Mouse (Mus musculus) cerebral cortex, adult 2 months (tissue): ENCODE results near the gene Gm17535.

Experiments
- WGBS: fragments of 180-500 bp; shearing (Covaris S2); methylation state at CpG from one replicate; pipeline ENCODE4 v1.1.7; 2018; 5-methylcytosine and 5-hydroxymethylcytosine counted together

The Gm17535 gene

DNA sequence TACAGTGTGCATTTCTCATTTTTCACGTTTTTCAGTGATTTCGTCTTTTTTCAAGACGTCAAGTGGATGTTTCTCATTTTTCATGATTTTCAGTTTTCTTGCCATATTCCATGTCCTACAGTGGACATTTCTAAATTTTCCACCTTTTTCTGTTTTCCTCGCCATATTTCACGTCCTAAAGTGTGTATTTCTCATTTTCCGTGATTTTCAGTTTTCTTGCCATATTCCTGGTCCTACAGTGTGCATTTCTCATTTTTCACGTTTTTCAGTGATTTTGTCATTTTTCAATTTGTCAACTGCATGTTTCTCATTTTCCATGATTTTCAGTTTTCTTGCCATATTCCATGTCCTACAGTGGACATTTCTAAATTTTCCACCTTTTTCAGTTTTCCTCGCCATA, at the start of gene Gm17535:
Gene Gm17535, plus strand, starts transcription at position 301 of the 400 bp plus-strand sequence.
- 40% methylated on average over 1 of the region's 8 CpGs for WGBS

DNA sequence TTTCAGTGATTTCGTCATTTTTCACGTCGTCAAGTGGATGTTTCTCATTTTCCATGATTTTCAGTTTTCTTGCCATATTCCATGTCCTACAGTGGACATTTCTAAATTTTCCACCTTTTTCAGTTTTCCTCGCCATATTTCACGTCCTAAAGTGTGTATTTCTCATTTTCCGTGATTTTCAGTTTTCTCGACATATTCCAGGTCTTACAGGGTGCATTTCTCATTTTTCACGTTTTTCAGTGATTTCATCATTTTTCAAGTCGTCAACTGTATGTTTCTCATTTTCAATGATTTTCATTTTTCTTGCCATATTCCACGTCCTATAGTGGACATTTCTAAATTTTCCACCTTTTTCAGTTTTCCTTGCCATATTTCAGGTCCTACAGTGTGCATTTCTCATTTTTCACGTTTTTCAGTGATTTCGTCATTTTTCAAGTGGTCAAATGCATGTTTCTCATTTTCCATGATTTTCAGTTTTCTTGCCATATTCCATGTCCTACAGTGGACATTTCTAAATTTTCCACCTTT, 33.9 kb upstream of the Gm17535 start, which contains the start of gene Gm10722:
Gene Gm10722, plus strand, starts transcription at position 478 of the 528 bp plus-strand sequence.
- 75% methylated on average over 12 of the region's 12 CpGs for WGBS

DNA sequence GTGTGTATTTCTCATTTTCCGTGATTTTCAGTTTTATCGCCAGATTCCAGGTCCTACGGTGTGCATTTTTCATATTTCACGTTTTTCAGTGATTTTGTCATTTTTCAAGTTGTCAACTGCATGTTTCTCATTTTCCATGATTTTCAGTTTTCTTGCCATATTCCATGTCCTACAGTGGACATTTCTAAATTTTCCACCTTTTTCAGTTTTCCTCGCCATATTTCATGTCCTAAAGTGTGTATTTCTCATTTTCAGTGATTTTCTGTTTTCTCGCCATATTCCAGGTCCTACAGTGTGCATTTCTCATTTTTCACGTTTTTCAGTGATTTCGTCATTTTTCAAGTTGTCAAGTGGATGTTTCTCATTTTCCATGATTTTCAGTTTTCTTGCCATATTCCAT, 33.4 kb upstream of the Gm17535 start:
- WGBS, result 67% methylated on average over 8 of the region's 8 CpGs

DNA sequence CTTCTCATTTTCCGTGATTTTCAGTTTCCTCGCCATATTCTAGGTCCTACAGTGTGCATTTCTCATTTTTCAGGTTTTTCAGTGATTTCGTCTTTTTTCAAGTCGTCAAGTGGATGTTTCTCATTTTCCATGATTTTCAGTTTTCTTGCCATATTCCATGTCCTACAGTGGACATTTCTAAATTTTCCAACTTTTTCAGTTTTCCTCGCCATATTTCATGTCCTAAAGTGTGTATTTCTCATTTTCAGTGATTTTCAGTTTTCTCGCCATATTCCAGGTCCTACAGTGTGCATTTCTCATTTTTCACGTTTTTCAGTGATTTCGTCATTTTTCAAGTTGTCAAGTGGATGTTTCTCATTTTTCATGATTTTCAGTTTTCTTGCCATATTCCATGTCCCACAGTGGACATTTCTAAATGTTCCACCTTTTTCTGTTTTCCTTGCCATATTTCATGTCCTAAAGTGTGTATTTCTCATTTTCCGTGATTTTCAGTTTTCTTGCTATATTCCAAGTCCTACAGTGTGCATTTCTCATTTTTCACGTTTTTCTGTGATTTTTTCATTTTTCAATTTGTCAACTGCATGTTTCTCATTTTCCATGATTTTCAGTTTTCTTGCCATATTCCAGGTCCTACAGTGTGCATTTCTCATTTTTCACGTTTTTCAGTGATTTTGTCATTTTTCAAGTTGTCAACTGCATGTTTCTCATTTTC, 32.3 kb upstream of the Gm17535 start:
- 71% methylated on average over 9 of the region's 11 CpGs for WGBS

DNA sequence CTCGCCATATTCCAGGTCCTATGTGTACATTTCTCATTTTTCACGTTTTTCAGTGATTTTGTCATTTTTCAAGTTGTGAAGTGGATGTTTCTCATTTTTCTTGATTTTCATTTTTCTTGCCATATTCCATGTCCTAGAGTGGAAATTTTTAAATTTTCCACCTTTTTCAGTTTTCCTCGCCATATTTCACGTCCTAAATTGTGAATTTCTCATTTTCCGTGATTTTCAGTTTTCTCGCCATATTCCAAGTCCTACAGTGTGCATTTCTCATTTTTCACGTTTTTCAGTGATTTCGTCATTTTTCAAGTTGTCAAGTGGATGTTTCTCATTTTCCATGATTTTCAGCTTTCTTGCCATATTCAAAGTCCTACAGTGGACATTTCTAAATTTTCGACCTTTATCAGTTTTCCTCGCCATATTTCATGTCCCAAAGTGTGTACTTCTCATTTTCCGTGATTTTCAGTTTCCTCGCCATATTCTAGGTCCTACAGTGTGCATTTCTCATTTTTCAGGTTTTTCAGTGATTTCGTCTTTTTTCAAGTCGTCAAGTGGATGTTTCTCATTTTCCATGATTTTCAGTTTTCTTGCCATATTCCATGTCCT, 31.5 kb upstream of the Gm17535 start, which contains the start of gene Gm11168:
Gene Gm11168, plus strand, starts transcription at position 553 of the 603 bp plus-strand sequence.
- WGBS, result 78% methylated on average over 6 of the region's 14 CpGs

DNA sequence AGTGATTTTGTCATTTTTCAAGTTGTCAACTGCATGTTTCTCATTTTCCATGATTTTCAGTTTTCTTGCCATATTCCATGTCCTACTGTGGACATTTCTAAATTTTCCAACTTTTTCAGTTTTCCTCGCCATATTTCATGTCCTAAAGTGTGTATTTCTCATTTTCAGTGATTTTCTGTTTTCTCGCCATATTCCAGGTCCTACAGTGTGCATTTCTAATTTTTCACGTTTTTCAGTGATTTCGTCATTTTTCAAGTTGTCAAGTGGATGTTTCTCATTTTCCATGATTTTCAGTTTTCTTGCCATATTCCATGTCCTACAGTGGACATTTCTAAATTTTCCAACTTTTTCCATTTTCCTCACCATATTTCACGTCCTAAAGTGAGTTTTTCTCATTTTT, 28.2 kb upstream of the Gm17535 start:
- 82% methylated on average over 1 of the region's 5 CpGs for WGBS

DNA sequence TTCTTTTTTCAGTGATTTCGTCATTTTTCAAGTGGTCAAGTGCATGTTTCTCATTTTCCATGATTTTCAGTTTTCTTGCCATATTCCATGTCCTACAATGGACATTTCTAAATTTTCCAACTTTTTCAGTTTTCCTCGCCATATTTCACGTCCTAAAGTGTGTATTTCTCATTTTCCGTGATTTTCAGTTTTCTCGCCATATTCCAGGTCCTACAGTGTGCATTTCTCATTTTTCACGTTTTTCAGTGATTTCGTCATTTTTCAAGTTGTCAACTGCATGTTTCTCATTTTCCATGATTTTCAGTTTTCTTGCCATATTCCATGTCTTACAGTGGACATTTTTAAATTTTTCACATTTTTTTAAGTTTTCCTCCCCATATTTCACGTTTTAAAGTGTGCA, 27.8 kb upstream of the Gm17535 start:
- WGBS, result 76% methylated on average over 8 of the region's 8 CpGs

DNA sequence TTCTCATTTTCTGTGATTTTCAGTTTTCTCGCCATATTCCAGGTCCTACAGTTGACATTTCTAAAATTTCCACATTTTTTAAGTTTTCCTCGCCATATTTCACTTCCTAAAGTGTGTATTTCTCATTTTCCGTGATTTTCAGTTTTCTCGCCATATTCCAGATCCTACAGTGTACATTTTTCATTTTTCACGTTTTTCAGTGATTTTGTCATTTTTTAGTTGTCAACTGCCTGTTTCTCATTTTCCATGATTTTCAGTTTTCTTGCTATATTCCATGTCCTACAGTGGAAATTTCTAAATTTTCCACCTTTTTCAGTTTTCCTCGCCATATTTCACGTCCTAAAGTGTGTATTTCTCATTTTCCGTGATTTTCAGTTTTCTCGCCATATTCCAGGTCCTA, 27.1 kb upstream of the Gm17535 start:
- WGBS, result 79% methylated on average over 8 of the region's 9 CpGs

DNA sequence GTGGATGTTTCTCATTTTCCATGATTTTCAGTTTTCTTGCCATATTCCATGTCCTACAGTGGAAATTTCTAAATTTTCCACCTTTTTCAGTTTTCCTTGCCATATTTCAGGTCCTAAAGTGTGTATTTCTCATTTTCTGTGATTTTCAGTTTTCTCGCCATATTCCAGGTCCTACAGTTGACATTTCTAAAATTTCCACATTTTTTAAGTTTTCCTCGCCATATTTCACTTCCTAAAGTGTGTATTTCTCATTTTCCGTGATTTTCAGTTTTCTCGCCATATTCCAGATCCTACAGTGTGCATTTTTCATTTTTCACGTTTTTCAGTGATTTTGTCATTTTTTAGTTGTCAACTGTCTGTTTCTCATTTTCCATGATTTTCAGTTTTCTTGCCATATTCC, 25.1 kb upstream of the Gm17535 start:
- no CpG with 5 or more reads among the region's 5 CpGs for WGBS

DNA sequence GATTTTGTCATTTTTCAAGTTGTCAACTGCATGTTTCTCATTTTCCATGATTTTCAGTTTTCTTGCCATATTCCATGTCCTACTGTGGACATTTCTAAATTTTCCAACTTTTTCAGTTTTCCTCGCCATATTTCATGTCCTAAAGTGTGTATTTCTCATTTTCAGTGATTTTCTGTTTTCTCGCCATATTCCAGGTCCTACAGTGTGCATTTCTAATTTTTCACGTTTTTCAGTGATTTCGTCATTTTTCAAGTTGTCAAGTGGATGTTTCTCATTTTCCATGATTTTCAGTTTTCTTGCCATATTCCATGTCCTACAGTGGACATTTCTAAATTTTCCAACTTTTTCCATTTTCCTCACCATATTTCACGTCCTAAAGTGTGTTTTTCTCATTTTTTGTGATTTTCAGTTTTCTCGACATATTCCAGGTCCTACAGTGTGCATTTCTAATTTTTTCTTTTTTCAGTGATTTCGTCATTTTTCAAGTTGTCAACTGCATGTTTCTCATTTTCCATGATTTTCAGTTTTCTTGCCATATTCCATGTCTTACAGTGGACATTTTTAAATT, 22.3 kb upstream of the Gm17535 start:
- whole genome bisulfite sequencing, result 86% methylated on average over 3 of the region's 7 CpGs

DNA sequence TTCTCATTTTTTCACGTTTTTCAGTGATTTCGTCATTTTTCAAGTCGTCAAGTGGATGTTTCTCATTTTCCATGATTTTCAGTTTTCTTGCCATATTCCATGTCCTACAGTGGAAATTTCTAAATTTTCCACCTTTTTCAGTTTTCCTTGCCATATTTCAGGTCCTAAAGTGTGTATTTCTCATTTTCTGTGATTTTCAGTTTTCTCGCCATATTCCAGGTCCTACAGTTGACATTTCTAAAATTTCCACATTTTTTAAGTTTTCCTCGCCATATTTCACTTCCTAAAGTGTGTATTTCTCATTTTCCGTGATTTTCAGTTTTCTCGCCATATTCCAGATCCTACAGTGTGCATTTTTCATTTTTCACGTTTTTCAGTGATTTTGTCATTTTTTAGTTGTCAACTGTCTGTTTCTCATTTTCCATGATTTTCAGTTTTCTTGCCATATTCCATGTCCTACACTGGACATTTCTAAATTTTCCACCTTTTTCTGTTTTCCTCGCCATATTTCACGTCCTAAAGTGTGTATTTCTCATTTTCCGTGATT, 21.6 kb upstream of the Gm17535 start, which contains the start of gene Gm10721:
Gene Gm10721, plus strand, starts transcription at position 408 of the 547 bp plus-strand sequence.
- WGBS, result no CpG with 5 or more reads among the region's 11 CpGs

DNA sequence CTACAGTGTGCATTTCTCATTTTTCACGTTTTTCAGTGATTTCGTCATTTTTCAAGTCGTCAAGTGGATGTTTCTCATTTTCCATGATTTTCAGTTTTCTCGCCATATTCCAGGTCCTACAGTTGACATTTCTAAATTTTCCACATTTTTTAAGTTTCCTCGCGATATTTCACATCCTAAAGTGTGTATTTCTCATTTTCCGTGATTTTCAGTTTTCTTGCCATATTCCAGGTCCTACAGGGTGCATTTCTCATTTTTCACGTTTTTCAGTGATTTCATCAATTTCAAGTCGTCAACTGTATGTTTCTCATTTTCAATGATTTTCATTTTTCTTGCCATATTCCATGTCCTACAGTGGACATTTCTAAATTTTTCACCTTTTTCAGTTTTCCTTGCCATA, 19.0 kb upstream of the Gm17535 start, which contains the start of gene Gm10720:
Gene Gm10720, plus strand, starts transcription at position 301 of the 400 bp plus-strand sequence.
- WGBS, result 69% methylated on average over 5 of the region's 9 CpGs

DNA sequence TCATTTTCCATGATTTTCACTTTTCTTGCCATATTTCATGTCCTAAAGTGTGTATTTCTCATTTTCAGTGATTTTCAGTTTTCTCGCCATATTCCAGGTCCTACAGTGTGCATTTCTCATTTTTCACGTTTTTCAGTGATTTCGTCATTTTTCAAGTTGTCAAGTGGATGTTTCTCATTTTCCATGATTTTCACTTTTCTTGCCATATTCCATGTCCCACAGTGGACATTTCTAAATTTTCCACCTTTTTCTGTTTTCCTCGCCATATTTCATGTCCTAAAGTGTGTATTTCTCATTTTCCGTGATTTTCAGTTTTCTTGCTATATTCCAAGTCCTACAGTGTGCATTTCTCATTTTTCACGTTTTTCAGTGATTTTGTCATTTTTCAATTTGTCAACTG, 18.5 kb upstream of the Gm17535 start:
- 77% methylated on average over 6 of the region's 6 CpGs for WGBS

DNA sequence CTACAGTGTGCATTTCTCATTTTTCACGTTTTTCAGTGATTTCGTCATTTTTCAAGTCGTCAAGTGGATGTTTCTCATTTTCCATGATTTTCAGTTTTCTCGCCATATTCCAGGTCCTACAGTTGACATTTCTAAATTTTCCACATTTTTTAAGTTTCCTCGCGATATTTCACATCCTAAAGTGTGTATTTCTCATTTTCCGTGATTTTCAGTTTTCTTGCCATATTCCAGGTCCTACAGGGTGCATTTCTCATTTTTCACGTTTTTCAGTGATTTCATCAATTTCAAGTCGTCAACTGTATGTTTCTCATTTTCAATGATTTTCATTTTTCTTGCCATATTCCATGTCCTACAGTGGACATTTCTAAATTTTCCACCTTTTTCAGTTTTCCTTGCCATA, 17.3 kb upstream of the Gm17535 start, which contains the start of gene Gm10719:
Gene Gm10719, plus strand, starts transcription at position 301 of the 400 bp plus-strand sequence.
- 75% methylated on average over 1 of the region's 9 CpGs for WGBS

DNA sequence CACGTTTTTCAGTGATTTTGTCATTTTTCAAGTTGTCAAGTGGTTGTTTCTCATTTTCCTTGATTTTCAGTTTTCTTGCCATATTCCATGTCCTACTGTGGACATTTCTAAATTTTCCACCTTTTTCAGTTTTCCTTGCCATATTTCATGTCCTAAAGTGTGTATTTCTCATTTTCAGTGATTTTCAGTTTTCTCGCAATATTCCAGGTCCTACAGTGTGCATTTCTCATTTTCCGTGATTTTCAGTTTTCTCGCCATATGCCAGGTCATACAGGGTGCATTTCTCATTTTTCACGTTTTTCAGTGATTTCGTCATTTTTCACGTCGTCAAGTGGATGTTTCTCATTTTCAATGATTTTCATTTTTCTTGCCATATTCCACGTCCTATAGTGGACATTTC, 15.5 kb upstream of the Gm17535 start:
- 68% methylated on average over 9 of the region's 9 CpGs for WGBS

DNA sequence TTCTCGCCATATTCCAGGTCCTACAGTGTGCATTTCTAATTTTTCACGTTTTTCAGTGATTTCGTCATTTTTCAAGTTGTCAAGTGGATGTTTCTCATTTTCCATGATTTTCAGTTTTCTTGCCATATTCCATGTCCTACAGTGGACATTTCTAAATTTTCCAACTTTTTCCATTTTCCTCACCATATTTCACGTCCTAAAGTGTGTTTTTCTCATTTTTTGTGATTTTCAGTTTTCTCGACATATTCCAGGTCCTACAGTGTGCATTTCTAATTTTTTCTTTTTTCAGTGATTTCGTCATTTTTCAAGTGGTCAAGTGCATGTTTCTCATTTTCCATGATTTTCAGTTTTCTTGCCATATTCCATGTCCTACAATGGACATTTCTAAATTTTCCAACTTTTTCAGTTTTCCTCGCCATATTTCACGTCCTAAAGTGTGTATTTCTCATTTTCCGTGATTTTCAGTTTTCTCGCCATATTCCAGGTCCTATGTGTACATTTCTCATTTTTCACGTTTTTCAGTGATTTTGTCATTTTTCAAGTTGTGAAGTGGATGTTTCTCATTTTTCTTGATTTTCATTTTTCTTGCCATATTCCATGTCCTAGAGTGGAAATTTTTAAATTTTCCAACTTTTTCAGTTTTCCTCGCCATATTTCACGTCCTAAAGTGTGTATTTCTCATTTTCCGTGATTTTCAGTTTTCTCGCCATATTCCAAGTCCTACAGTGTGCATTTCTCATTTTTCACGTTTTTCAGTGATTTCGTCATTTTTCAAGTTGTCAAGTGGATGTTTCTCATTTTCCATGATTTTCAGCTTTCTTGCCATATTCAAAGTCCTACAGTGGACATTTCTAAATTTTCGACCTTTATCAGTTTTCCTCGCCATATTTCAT, 14.3 kb upstream of the Gm17535 start:
- 81% methylated on average over 17 of the region's 19 CpGs for WGBS

DNA sequence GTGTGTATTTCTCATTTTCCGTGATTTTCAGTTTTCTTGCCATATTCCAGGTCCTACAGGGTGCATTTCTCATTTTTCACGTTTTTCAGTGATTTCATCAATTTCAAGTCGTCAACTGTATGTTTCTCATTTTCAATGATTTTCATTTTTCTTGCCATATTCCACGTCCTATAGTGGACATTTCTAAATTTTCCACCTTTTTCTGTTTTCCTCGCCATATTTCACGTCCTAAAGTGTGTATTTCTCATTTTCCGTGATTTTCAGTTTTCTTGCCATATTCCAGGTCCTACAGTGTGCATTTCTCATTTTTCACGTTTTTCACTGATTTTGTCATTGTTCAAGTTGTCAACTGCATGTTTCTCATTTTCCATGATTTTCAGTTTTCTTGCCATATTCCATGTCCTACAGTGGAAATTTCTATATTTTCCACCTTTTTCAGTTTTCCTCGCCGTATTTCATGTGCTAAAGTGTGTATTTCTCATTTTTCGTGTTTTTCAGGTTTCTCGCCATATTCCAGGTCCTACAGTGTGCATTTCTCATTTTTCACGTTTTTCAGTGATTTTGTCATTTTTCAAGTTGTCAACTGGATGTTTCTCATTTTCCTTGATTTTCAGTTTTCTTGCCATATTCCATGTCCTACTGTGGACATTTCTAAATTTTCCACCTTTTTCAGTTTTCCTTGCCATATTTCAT, 11.9 kb upstream of the Gm17535 start:
- 76% methylated on average over 11 of the region's 13 CpGs for WGBS

DNA sequence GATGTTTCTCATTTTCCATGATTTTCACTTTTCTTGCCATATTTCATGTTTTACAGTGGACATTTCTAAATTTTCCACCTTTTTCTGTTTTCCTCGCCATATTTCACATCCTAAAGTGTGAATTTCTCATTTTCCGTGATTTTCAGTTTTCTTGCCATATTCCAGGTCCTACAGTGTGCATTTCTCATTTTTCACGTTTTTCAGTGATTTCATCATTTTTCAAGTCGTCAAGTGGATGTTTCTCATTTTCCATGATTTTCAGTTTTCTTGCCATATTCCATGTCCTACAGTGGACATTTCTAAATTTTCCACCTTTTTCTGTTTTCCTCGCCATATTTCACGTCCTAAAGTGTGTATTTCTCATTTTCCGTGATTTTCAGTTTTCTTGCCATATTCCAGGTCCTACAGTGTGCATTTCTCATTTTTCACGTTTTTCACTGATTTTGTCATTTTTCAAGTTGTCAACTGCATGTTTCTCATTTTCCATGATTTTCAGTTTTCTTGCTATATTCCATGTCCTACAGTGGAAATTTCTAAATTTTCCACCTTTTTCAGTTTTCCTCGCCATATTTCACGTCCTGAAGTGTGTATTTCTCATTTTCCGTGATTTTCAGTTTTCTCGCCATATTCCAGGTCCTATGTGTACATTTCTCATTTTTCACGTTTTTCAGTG, 11.0 kb upstream of the Gm17535 start, which contains the start of gene Gm10718:
Gene Gm10718, plus strand, starts transcription at position 236 of the 673 bp plus-strand sequence.
- WGBS, result 78% methylated on average over 12 of the region's 13 CpGs

DNA sequence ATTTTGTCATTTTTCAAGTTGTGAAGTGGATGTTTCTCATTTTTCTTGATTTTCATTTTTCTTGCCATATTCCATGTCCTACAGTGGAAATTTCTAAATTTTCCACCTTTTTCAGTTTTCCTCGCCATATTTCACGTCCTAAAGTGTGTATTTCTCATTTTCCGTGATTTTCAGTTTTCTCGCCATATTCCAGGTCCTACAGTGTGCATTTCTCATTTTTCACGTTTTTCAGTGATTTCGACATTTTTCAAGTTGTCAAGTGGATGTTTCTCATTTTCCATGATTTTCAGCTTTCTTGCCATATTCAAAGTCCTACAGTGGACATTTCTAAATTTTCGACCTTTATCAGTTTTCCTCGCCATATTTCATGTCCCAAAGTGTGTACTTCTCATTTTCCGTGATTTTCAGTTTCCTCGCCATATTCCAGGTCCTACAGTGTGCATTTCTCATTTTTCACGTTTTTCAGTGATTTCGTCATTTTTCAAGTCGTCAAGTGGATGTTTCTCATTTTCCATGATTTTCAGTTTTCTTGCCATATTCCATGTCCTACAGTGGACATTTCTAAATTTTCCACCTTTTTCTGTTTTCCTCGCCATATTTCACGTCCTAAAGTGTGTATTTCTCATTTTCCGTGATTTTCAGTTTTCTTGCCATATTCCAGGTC, 10.3 kb upstream of the Gm17535 start:
- 80% methylated on average over 16 of the region's 16 CpGs for WGBS
